37 mouse cellular contexts compared by ENCODE assay signal in genomic region chr2:83901896-83902540, GRCm38 (mm10). TPM values are rescaled to one million over a fixed set of nuclear protein-coding genes. Genes with fewer than 3 reads are reported as not detected.
DNase-seq lines count a peak whose midpoint lies in the region; ATAC-seq and TF ChIP-seq lines count a peak whose summit lies in the region.
"Had no signal": no experiment of that assay in that cellular context is flagged by ENCODE, and none has a peak within 500 bp of the region (broad histone marks: within the 10 kb centered on the region; RNA-seq: fewer than 3 reads in every experiment).

No protein-coding gene starts in this region.

- no peaks in the 10 kb centered on the region for H3K36me3 ChIP-seq in kidney, embryonic 14.5 days (ENCODE audit: control insufficient read depth, insufficient read depth, low read length)
- no peaks in the 10 kb centered on the region for H3K36me3 ChIP-seq in liver, adult 2 months (ENCODE audit: control insufficient read depth, insufficient read depth, low read length)
- H3K36me3 ChIP-seq in liver, embryonic 12.5 days, result no peaks in the 10 kb centered on the region
- H3K36me3 ChIP-seq: embryonic facial prominence, embryonic 10.5 days; embryonic facial prominence, embryonic 13.5 days; forebrain, embryonic 10.5 days; G1E; hindbrain, embryonic 12.5 days; hindbrain, embryonic 15.5 days had no signal

- peak; percentile 76 for DNase-seq in kidney, adult 9 months
- peak; percentile 88 for DNase-seq in liver, adult 2 months (ENCODE audit: extremely low read depth, low read depth, low spot score)
- DNase-seq in MN1 (ENCODE audit: low spot score), result peak; percentile 4
- peak; percentile 1 for DNase-seq in fibroblast of lung, adult 2 months (ENCODE audit: low read depth)
- no peak for DNase-seq in right cerebral cortex, postnatal 25 days
- DNase-seq in cerebellum, adult 18-20 months, result no peak
- DNase-seq: adrenal gland, postnatal 10 days; adrenal gland, postnatal 36 days; B cell, adult 2 months; cerebellum, adult 2 months; cerebellum, postnatal 10 days; cerebellum, postnatal 36 days; embryo, embryonic 11 days; gastrocnemius, postnatal 10 days; gastrocnemius, postnatal 36 days had no signal

- no peaks in the 10 kb centered on the region for H3K9me3 ChIP-seq in kidney, embryonic 14.5 days (ENCODE audit: control insufficient read depth, low read length)
- H3K9me3 ChIP-seq in liver, embryonic 12.5 days (replicated peaks), result no peaks in the 10 kb centered on the region
- H3K9me3 ChIP-seq: embryonic facial prominence, embryonic 10.5 days; embryonic facial prominence, embryonic 13.5 days; forebrain, embryonic 10.5 days; forebrain, embryonic 13.5 days; G1E; hindbrain, embryonic 12.5 days; hindbrain, embryonic 15.5 days had no signal

- no peak for ATAC-seq in kidney, embryonic 14.5 days (ENCODE audit: low FRiP score, low TSS enrichment)
- no peak for ATAC-seq in liver, embryonic 12.5 days
- ATAC-seq: forebrain, embryonic 13.5 days; forebrain, embryonic 16.5 days had no signal

- H3K4me3 ChIP-seq in kidney, embryonic 14.5 days (ENCODE audit: low read length), result no peak overlapping the region
- no peak overlapping the region for H3K4me3 ChIP-seq in liver, adult 2 months (ENCODE audit: insufficient read depth, low read depth, low read length)
- H3K4me3 ChIP-seq in liver, embryonic 12.5 days, result no peak overlapping the region
- H3K4me3 ChIP-seq: embryonic facial prominence, embryonic 10.5 days; embryonic facial prominence, embryonic 13.5 days; erythroblast, embryonic 14.5 days; forebrain, embryonic 10.5 days; forebrain, embryonic 13.5 days; hindbrain, embryonic 12.5 days; hindbrain, embryonic 15.5 days had no signal

- H3K27ac ChIP-seq in kidney, embryonic 14.5 days (ENCODE audit: low read depth, low read length), result no peak overlapping the region
- no peak overlapping the region for H3K27ac ChIP-seq in liver, adult 2 months (replicated peaks; ENCODE audit: insufficient read depth, low read depth, low read length)
- no peak overlapping the region for H3K27ac ChIP-seq in liver, embryonic 12.5 days
- H3K27ac ChIP-seq: embryonic facial prominence, embryonic 10.5 days; embryonic facial prominence, embryonic 13.5 days; forebrain, embryonic 10.5 days; forebrain, embryonic 13.5 days; hindbrain, embryonic 12.5 days; hindbrain, embryonic 15.5 days had no signal

- H3K4me2 ChIP-seq in kidney, embryonic 14.5 days (replicated peaks; ENCODE audit: low read depth, low read length), result no peak overlapping the region
- H3K4me2 ChIP-seq in liver, embryonic 12.5 days, result no peak overlapping the region
- H3K4me2 ChIP-seq: embryonic facial prominence, embryonic 13.5 days; forebrain, embryonic 13.5 days; heart, embryonic 11.5 days; hindbrain, embryonic 12.5 days; hindbrain, embryonic 15.5 days had no signal

- no peaks in the 10 kb centered on the region for H3K27me3 ChIP-seq in kidney, embryonic 14.5 days (ENCODE audit: control insufficient read depth, insufficient read depth, low read length)
- H3K27me3 ChIP-seq in liver, adult 2 months (ENCODE audit: control insufficient read depth, insufficient read depth, low read length), result no peaks in the 10 kb centered on the region
- H3K27me3 ChIP-seq in liver, embryonic 12.5 days (replicated peaks), result no peaks in the 10 kb centered on the region
- H3K27me3 ChIP-seq: CH12.LX; embryonic facial prominence, embryonic 13.5 days; forebrain, embryonic 13.5 days; hindbrain, embryonic 12.5 days; hindbrain, embryonic 15.5 days had no signal

- TF ChIP-seq POLR2A in liver, adult 2 months (IDR thresholded peaks at IDR 0.05; ENCODE audit: extremely low read depth, insufficient read depth, low read length), result no peak

- H3K4me1 ChIP-seq in kidney, embryonic 14.5 days (ENCODE audit: control insufficient read depth, insufficient read depth, low read length), result no peaks in the 10 kb centered on the region
- peaks cover 3% of the 10 kb centered on the region; the same call in 1 of the 2 replicates for H3K4me1 ChIP-seq in liver, adult 2 months (ENCODE audit: control insufficient read depth, insufficient read depth, low read length)
- H3K4me1 ChIP-seq in liver, embryonic 12.5 days, result no peaks in the 10 kb centered on the region
- H3K4me1 ChIP-seq: embryonic facial prominence, embryonic 10.5 days; embryonic facial prominence, embryonic 13.5 days; forebrain, embryonic 10.5 days; forebrain, embryonic 13.5 days; hindbrain, embryonic 12.5 days; hindbrain, embryonic 15.5 days had no signal

- H3K79me2 ChIP-seq in liver, adult 2 months (ENCODE audit: control insufficient read depth, insufficient read depth, low read length), result no peaks in the 10 kb centered on the region

- no peak for TF ChIP-seq CTCF in liver, adult 2 months (IDR thresholded peaks at IDR 0.05; ENCODE audit: low read depth, low read length)

- no peak overlapping the region for H3K9ac ChIP-seq in kidney, embryonic 14.5 days (ENCODE audit: low read depth, low read length)
- H3K9ac ChIP-seq in liver, adult 2 months (ENCODE audit: low read depth, low read length), result no peak overlapping the region
- H3K9ac ChIP-seq in liver, embryonic 12.5 days, result no peak overlapping the region
- H3K9ac ChIP-seq: embryonic facial prominence, embryonic 13.5 days; forebrain, embryonic 13.5 days; hindbrain, embryonic 12.5 days; hindbrain, embryonic 15.5 days had no signal

- WGBS in kidney, embryonic 14.5 days, result 75% methylated on average over 2 of the region's 2 CpGs
- WGBS in liver, adult 2 months, result 39% methylated on average over 2 of the region's 2 CpGs
- 50% methylated on average over 2 of the region's 2 CpGs for WGBS in liver, embryonic 12.5 days (ENCODE audit: insufficient replicate concordance)

RNA-seq across cellular contexts. Expression of gene Zswim2, which starts 39.0 kb away (rescaled TPM):
- polyA plus RNA-seq in kidney, embryonic 14.5 days (2014; fragmentation: Nextera tagmentation; extraction: Ambion mirVana), result not detected in 2 replicates
- not detected in 2 replicates for total RNA-seq in liver, adult 2 months (2014; rRNA removed)
- polyA plus RNA-seq in liver, adult 2 months (2012; rRNA removed), result not detected in 2 replicates
- polyA plus RNA-seq in liver, embryonic 12.5 days (2016; fragmentation: Nextera tagmentation; extraction: Ambion mirVana), result not detected in 2 replicates
- total RNA-seq: adrenal gland, adult 18-20 months; adrenal gland, postnatal 10 days; adrenal gland, postnatal 36 days; CH12.LX; G1E; gastrocnemius, adult 18-20 months; gastrocnemius, postnatal 10 days; gastrocnemius, postnatal 36 days; granulocyte monocyte progenitor cell, adult 5-6 weeks; heart, adult 8-10 months; heart, postnatal 25 days; hematopoietic stem cell, adult 5-6 weeks had no signal
- polyA plus RNA-seq: cerebellum, adult 2 months; cortical plate, adult 2 months; embryonic facial prominence, embryonic 10.5 days; embryonic facial prominence, embryonic 13.5 days; erythroblast, embryonic 14.5 days; forebrain, embryonic 10.5 days; forebrain, embryonic 13.5 days; forebrain, embryonic 16.5 days; G1E; heart, embryonic 11.5 days; heart, embryonic 14.5 days; heart, postnatal 0 days; hindbrain, embryonic 12.5 days; hindbrain, embryonic 15.5 days had no signal

RNA-seq across cellular contexts. Expression of gene Gm13698, which starts 53.5 kb away (rescaled TPM):
- polyA plus RNA-seq in kidney, embryonic 14.5 days (2014; fragmentation: Nextera tagmentation; extraction: Ambion mirVana), result not detected in 2 replicates
- total RNA-seq in liver, adult 2 months (2014; rRNA removed), result not detected in 2 replicates
- polyA plus RNA-seq in liver, adult 2 months (2012; rRNA removed), result not detected in 2 replicates
- polyA plus RNA-seq in liver, embryonic 12.5 days (2016; fragmentation: Nextera tagmentation; extraction: Ambion mirVana), result not detected in 2 replicates
- total RNA-seq: hematopoietic stem cell, adult 5-6 weeks had no signal
- polyA plus RNA-seq: cerebellum, adult 2 months; cortical plate, adult 2 months; embryonic facial prominence, embryonic 10.5 days; embryonic facial prominence, embryonic 13.5 days; forebrain, embryonic 10.5 days; forebrain, embryonic 13.5 days; forebrain, embryonic 16.5 days; G1E; heart, embryonic 11.5 days; heart, embryonic 14.5 days; heart, postnatal 0 days; hindbrain, embryonic 12.5 days; hindbrain, embryonic 15.5 days had no signal

RNA-seq across cellular contexts. Expression of gene Gm13693, which starts 59.3 kb away (rescaled TPM):
- polyA plus RNA-seq in kidney, embryonic 14.5 days (2014; fragmentation: Nextera tagmentation; extraction: Ambion mirVana), result not detected in 2 replicates
- total RNA-seq in liver, adult 2 months (2014; rRNA removed), result not detected in 2 replicates
- polyA plus RNA-seq in liver, adult 2 months (2012; rRNA removed), result not detected in 2 replicates
- not detected in 2 replicates for polyA plus RNA-seq in liver, embryonic 12.5 days (2016; fragmentation: Nextera tagmentation; extraction: Ambion mirVana)
- total RNA-seq: hematopoietic stem cell, adult 5-6 weeks had no signal
- polyA plus RNA-seq: cerebellum, adult 2 months; cortical plate, adult 2 months; embryonic facial prominence, embryonic 10.5 days; embryonic facial prominence, embryonic 13.5 days; forebrain, embryonic 10.5 days; forebrain, embryonic 13.5 days; forebrain, embryonic 16.5 days; G1E; heart, embryonic 11.5 days; heart, embryonic 14.5 days; heart, postnatal 0 days; hindbrain, embryonic 12.5 days; hindbrain, embryonic 15.5 days had no signal

Comparison
In these comparisons a context has a peak if more than half of its experiments do, and no peak if none do; other contexts are left out.
1. DNase-seq: peak in kidney, adult 9 months (single experiment), liver, adult 2 months (single experiment), MN1 (single experiment) and fibroblast of lung, adult 2 months (single experiment); none in right cerebral cortex, postnatal 25 days (single experiment) and cerebellum, adult 18-20 months (0 of 2).